Mouse (Mus musculus): ENCODE measurements at regions not wholly inside any gene's neighbourhood (a gene's known extent, or its start where the extent isn't known, plus 50 kb on each side); places are given as distances from the start of the nearest gene placed in this dataset.

DNA sequence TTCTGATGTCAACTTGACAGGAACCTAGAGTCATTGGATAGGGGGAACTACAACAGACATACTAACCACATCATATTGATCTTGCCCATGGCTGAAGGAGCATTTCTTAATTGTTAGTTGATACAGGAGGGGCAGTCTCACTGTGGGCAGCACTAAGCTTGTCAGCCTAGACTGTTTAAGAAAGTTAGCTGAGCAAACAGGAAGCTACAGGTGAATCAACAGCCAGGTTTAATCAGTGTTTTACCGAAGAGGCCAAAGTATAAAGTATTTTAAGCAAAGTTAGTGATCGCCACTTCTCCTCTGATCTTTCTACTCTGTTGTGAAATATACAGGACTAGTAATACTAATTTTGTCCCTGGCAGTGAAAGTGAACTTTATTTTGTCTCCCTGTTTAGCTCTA, 109.6 kb upstream of the Chmp2b start:
- H3K36me3 ChIP-seq (ENCODE audit: control insufficient read depth, insufficient read depth): no peaks in the 10 kb centered on the region
- no peaks in the 10 kb centered on the region for H3K27me3 ChIP-seq (replicated peaks; ENCODE audit: control insufficient read depth, insufficient read depth, low read length)
- no peaks in the 10 kb centered on the region for H3K9me3 ChIP-seq (ENCODE audit: control insufficient read depth)
- no peaks in the 10 kb centered on the region for H3K4me1 ChIP-seq (replicated peaks; ENCODE audit: control insufficient read depth, insufficient read depth, low read length)
- 55% methylated on average over 2 of the region's 2 CpGs for WGBS
- ATAC-seq: no peak
- no peak overlapping the region for H3K4me3 ChIP-seq (ENCODE audit: low read depth, low read length)
- no peak overlapping the region for H3K27ac ChIP-seq (ENCODE audit: low read depth, low read length)
- no peak overlapping the region for H3K9ac ChIP-seq (ENCODE audit: low read depth, low read length)
- no peak overlapping the region for H3K4me2 ChIP-seq (replicated peaks; ENCODE audit: low read depth)
- no peak for TF ChIP-seq CTCF (IDR thresholded peaks at IDR 0.05; ENCODE audit: low read depth)

DNA sequence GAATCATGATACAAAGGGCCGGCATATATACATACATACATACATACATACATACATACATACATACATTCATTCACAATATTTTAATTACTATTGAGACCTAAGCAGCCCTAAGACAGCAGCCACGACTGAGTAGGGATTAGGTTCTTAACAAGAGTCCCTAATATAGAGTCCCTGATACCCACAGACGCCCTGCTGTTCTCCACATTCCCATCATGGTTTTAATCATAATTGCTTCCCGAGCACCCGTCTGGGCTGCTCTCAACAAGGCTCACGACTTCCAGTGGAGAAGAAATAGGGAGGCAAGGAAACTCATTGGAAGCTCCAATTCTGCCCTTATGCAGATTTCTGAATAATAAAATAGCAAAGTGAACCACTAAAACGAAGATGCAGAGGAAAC, 120.6 kb upstream of the Chmp2b start:
- H3K9ac ChIP-seq (ENCODE audit: low read depth, low read length): no peak overlapping the region
- H3K36me3 ChIP-seq (ENCODE audit: control insufficient read depth, insufficient read depth): no peaks in the 10 kb centered on the region
- ATAC-seq: no peak
- no peak for TF ChIP-seq CTCF (IDR thresholded peaks at IDR 0.05; ENCODE audit: low read depth)
- H3K27ac ChIP-seq (ENCODE audit: low read depth, low read length): no peak overlapping the region
- WGBS: 73% methylated on average over 7 of the region's 7 CpGs
- no peaks in the 10 kb centered on the region for H3K4me1 ChIP-seq (replicated peaks; ENCODE audit: control insufficient read depth, insufficient read depth, low read length)
- no peaks in the 10 kb centered on the region for H3K9me3 ChIP-seq (ENCODE audit: control insufficient read depth)
- H3K27me3 ChIP-seq (replicated peaks; ENCODE audit: control insufficient read depth, insufficient read depth, low read length): no peaks in the 10 kb centered on the region
- H3K4me3 ChIP-seq (ENCODE audit: low read depth, low read length): no peak overlapping the region
- H3K4me2 ChIP-seq (replicated peaks; ENCODE audit: low read depth): no peak overlapping the region

GRCm38 (mm10) chr16:65683703-65684320, 121.3 kb upstream of the Chmp2b start:
- TF ChIP-seq CTCF (IDR thresholded peaks at IDR 0.05; ENCODE audit: low read depth): no peak
- Histone ChIP-seq H3K4me3 (ENCODE audit: low read depth, low read length) (no peak overlapping the region), H3K9me3 (ENCODE audit: control insufficient read depth) (no peaks in the 10 kb centered on the region), H3K27me3 (replicated peaks; ENCODE audit: control insufficient read depth, insufficient read depth, low read length) (no peaks in the 10 kb centered on the region), H3K36me3 (ENCODE audit: control insufficient read depth, insufficient read depth) (no peaks in the 10 kb centered on the region), H3K4me1 (replicated peaks; ENCODE audit: control insufficient read depth, insufficient read depth, low read length) (no peaks in the 10 kb centered on the region), H3K4me2 (replicated peaks; ENCODE audit: low read depth) (no peak overlapping the region), H3K27ac (ENCODE audit: low read depth, low read length) (no peak overlapping the region), H3K9ac (ENCODE audit: low read depth, low read length) (no peak overlapping the region)
- ATAC-seq: no peak

- Histone ChIP-seq H3K9me3 (ENCODE audit: control insufficient read depth) (no peaks in the 10 kb centered on the region), H3K27me3 (replicated peaks; ENCODE audit: control insufficient read depth, insufficient read depth, low read length) (no peaks in the 10 kb centered on the region), H3K4me2 (replicated peaks; ENCODE audit: low read depth) (no peak overlapping the region), H3K36me3 (ENCODE audit: control insufficient read depth, insufficient read depth) (no peaks in the 10 kb centered on the region), H3K27ac (ENCODE audit: low read depth, low read length) (no peak overlapping the region), H3K4me3 (ENCODE audit: low read depth, low read length) (no peak overlapping the region), H3K4me1 (replicated peaks; ENCODE audit: control insufficient read depth, insufficient read depth, low read length) (no peaks in the 10 kb centered on the region), H3K9ac (ENCODE audit: low read depth, low read length) (no peak overlapping the region)
- ATAC-seq: no peak
- no peak for TF ChIP-seq CTCF (IDR thresholded peaks at IDR 0.05; ENCODE audit: low read depth)
- WGBS: 73% methylated on average over 2 of the region's 2 CpGs
Observed at GRCm38 (mm10) chr16:65693626-65694025, 121.4 kb upstream of the Vgll3 start.

DNA sequence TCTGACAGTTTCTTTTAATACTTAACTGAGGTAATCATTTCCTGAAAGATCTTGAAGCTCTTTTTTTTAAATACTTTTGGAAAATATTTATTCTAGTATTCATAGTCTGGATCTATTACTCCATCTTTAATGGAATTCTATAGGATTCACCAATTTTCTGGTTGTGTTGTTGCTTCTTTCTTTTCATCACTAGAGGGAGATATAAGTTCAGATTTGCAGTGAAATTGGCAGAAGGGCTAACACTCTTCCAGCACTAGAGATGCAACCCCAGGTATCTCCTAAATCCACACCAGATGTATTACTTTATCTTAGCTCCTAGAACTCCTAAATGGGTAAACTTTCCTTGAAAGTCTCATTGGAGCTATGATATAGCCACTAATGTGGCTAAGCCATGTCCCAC, 99.4 kb upstream of the Vgll3 start:
- Histone ChIP-seq H3K4me2 (replicated peaks; ENCODE audit: low read depth) (no peak overlapping the region), H3K4me3 (ENCODE audit: low read depth, low read length) (no peak overlapping the region), H3K9ac (ENCODE audit: low read depth, low read length) (no peak overlapping the region), H3K27ac (ENCODE audit: low read depth, low read length) (no peak overlapping the region), H3K27me3 (replicated peaks; ENCODE audit: control insufficient read depth, insufficient read depth, low read length) (no peaks in the 10 kb centered on the region), H3K36me3 (ENCODE audit: control insufficient read depth, insufficient read depth) (no peaks in the 10 kb centered on the region), H3K4me1 (replicated peaks; ENCODE audit: control insufficient read depth, insufficient read depth, low read length) (no peaks in the 10 kb centered on the region), H3K9me3 (ENCODE audit: control insufficient read depth) (no peaks in the 10 kb centered on the region)
- no peak for ATAC-seq
- TF ChIP-seq CTCF (IDR thresholded peaks at IDR 0.05; ENCODE audit: low read depth): peak; percentile 52

DNA sequence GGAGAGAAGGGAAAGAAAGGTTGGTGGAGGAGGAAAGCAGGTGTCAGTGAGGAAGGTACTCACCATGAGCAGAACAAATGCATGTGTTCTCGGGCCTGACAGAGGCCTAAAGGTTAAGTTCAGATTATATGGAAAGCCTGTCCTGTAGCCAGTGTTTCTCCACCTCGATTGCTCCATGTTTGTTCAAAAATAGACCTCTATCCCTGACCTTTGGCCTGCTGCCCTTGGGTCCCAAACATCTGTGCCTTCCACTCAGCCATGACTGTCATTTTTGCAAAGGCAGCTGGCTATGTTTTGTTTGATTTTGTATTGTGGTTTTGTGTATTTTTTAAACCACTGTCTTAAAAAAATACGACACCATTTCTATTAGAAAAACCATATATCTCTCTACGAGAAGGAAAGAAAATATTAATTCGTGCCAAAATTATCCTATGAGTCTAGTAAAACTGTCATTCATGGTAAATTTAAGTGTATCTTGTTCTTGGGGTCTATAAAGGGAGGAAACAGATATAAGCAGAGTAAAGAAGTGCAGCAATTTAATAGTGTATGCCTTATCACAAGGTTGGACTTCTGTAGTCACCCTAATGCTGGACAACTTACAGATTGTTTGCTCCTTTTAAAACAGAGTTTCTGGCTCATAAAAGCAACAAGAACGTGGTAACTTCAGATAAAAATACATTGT, 96.1 kb upstream of the Vgll3 start:
- no peaks in the 10 kb centered on the region for H3K27me3 ChIP-seq (replicated peaks; ENCODE audit: control insufficient read depth, insufficient read depth, low read length)
- no peak for TF ChIP-seq CTCF (IDR thresholded peaks at IDR 0.05; ENCODE audit: low read depth)
- no peaks in the 10 kb centered on the region for H3K4me1 ChIP-seq (replicated peaks; ENCODE audit: control insufficient read depth, insufficient read depth, low read length)
- H3K4me3 ChIP-seq (ENCODE audit: low read depth, low read length): no peak overlapping the region
- H3K9me3 ChIP-seq (ENCODE audit: control insufficient read depth): no peaks in the 10 kb centered on the region
- 62% methylated on average over 6 of the region's 6 CpGs for WGBS
- no peak overlapping the region for H3K27ac ChIP-seq (ENCODE audit: low read depth, low read length)
- no peak overlapping the region for H3K4me2 ChIP-seq (replicated peaks; ENCODE audit: low read depth)
- H3K9ac ChIP-seq (ENCODE audit: low read depth, low read length): no peak overlapping the region
- no peaks in the 10 kb centered on the region for H3K36me3 ChIP-seq (ENCODE audit: control insufficient read depth, insufficient read depth)
- ATAC-seq: no peak

Data from intestine, postnatal 0 days (tissue).